Mouse (Mus musculus) intestine, embryonic 15.5 days (tissue): ENCODE results near the gene Thada. TPM values are rescaled to one million over a fixed set of nuclear protein-coding genes. Genes with fewer than 3 reads are reported as not detected.

Experiments
- ATAC-seq: fragments of 200-750 bp; cut with Nextera tagmentation; 2 replicates; pipeline ENCODE4 v1.8.0; 2017; ENCODE audit warnings: moderate TSS enrichment, moderate library complexity
- H3K27ac ChIP-seq: fragments of 300-500 bp; sonication (generic); 2 replicates; pipeline ENCODE4 v1.5.1; 2015; ENCODE audit warnings: mild to moderate bottlenecking, inconsistent platforms
- H3K27me3 ChIP-seq: fragments of 300-500 bp; sonication (generic); replicated peaks from 2 replicates; pipeline ENCODE4 v1.6.1; 2015; ENCODE audit warnings: inconsistent platforms
- H3K36me3 ChIP-seq: fragments of 300-500 bp; sonication (generic); 2 replicates; pipeline ENCODE4 v1.6.1; 2015; ENCODE audit warnings: inconsistent platforms
- H3K4me1 ChIP-seq: fragments of 300-500 bp; sonication (generic); replicated peaks from 2 replicates; pipeline ENCODE4 v1.6.1; 2015; ENCODE audit warnings: inconsistent platforms
- H3K4me2 ChIP-seq: fragments of 300-500 bp; sonication (generic); replicated peaks from 2 replicates; pipeline ENCODE4 v1.6.1; 2015; ENCODE audit warnings: mild to moderate bottlenecking, inconsistent platforms
- H3K4me3 ChIP-seq: fragments of 300-500 bp; sonication (generic); replicated peaks from 2 replicates; pipeline ENCODE4 v1.5.1; 2015; ENCODE audit warnings: inconsistent platforms
- H3K9ac ChIP-seq: fragments of 300-500 bp; sonication (generic); 2 replicates; pipeline ENCODE4 v1.6.1; 2015; ENCODE audit warnings: inconsistent platforms
- H3K9me3 ChIP-seq: fragments of 300-500 bp; sonication (generic); 2 replicates; pipeline ENCODE4 v1.6.1; 2016; ENCODE audit warnings: inconsistent platforms
- whole genome bisulfite sequencing: fragments of 180-500 bp; shearing (Covaris S2); methylation state at CpG from one replicate; pipeline ENCODE4 v1.1.7; 2015; 5-methylcytosine and 5-hydroxymethylcytosine counted together
- polyA plus RNA-seq: library from polyadenylated mRNA; unstranded; fragments of >200 nt; fragmentation: Nextera tagmentation; extraction: Ambion mirVana; gene quantifications from 2 replicates; pipeline ENCODE4 v1.2.1, GENCODE M21; 2015

Gene Thada
- polyA plus RNA-seq, 1 experiment from 2014 or later, result 6.3 TPM

DNA sequence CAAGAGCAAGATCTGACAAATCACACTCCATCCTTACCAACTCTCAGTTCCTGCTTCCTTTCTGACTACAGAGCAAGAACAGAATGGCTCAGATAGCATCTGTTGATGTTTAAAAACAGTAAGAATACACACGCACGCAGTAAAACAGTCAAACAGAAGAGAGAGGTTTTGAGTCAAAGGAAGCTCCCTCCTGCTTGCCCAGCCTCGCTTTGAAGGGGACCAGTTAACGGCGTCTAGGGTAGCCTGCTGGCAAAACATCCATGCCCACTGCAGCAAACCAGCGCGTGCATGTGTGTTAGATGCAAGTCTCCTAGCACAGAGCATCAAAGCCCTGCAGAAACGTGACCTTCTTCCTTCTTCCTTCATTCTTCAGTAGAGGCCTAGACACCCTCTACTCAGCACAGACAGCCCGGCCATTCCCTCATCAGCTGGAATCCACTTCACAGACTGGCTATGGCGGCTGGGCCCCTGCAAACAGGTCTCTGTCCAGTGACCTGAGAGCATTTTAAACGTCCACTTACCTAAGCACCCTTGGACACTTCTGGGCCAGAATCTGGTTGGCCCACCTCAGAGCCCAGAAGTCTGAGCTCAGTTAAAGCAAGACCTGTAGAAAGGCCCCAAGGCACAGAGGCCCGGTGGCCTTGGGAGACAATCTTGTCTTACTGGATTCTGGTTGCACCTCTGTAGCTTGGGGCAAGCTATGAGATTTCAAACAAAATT is 302.8 kb downstream of the Thada start:
- H3K4me2 ChIP-seq, result no peak overlapping the region
- peak overlapping the region; percentile 28; the same call in 1 of the 2 replicates for H3K27ac ChIP-seq
- no peaks in the 10 kb centered on the region for H3K9me3 ChIP-seq
- no peak overlapping the region for H3K9ac ChIP-seq
- H3K36me3 ChIP-seq, result no peaks in the 10 kb centered on the region
- no peak overlapping the region for H3K4me3 ChIP-seq
- no peak for ATAC-seq
- H3K4me1 ChIP-seq, result peaks cover 25% of the 10 kb centered on the region
- 64% methylated on average over 12 of the region's 12 CpGs for WGBS
- H3K27me3 ChIP-seq, result no peaks in the 10 kb centered on the region

- Histone ChIP-seq H3K9ac (no peak overlapping the region), H3K4me1 (peaks cover 35% of the 10 kb centered on the region), H3K4me2 (no peak overlapping the region), H3K36me3 (no peaks in the 10 kb centered on the region), H3K27me3 (no peaks in the 10 kb centered on the region), H3K9me3 (no peaks in the 10 kb centered on the region), H3K27ac (peak overlapping the region; percentile 68; the same call in 1 of the 2 replicates), H3K4me3 (no peak overlapping the region)
- no peak for ATAC-seq
- WGBS, result 81% methylated on average over 8 of the region's 8 CpGs
These were observed 303.7 kb downstream of the Thada start for GRCm38 (mm10) chr17:84162211-84162760.

GRCm38 (mm10) chr17:84161231-84161854 is 304.7 kb downstream of the Thada start:
- 20% methylated on average over 6 of the region's 6 CpGs for WGBS
- ATAC-seq, result no peak
- H3K27ac ChIP-seq, result peak overlapping the region; percentile 68
- H3K27me3 ChIP-seq, result no peaks in the 10 kb centered on the region
- no peaks in the 10 kb centered on the region for H3K9me3 ChIP-seq
- no peaks in the 10 kb centered on the region for H3K36me3 ChIP-seq
- no peak overlapping the region for H3K4me2 ChIP-seq
- no peak overlapping the region for H3K9ac ChIP-seq
- peaks cover 37% of the 10 kb centered on the region for H3K4me1 ChIP-seq
- no peak overlapping the region for H3K4me3 ChIP-seq

DNA sequence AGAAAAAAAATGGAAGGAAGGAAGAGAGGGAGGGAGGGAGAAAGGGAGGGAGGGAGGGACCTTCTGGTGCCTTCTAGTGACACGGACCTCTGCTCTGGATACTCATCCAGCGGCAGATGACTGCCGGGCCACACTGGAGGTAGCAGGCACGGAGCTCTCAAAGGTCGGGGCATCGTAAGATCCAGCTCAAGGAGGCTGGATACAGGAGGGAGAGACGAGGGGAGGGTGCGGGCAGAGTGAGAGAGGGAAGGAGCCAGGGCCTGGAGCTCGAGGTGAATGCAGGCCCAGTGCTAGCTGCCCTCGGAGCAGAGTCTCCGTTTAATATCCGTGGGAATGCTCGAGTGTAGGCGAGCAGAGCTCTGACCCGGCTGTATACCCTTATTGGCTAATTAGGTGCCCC is 307.1 kb downstream of the Thada start:
- Histone ChIP-seq H3K27me3 (no peaks in the 10 kb centered on the region), H3K9me3 (no peaks in the 10 kb centered on the region), H3K36me3 (no peaks in the 10 kb centered on the region), H3K27ac (peak overlapping the region; percentile 92), H3K9ac (no peak overlapping the region), H3K4me2 (no peak overlapping the region), H3K4me1 (peaks cover 49% of the 10 kb centered on the region), H3K4me3 (no peak overlapping the region)
- ATAC-seq, result no peak
- WGBS, result 54% methylated on average over 15 of the region's 15 CpGs

GRCm38 (mm10) chr17:84158461-84158795 is 307.6 kb downstream of the Thada start:
- Histone ChIP-seq H3K9ac (no peak overlapping the region), H3K4me1 (peaks cover 49% of the 10 kb centered on the region), H3K36me3 (no peaks in the 10 kb centered on the region), H3K27me3 (no peaks in the 10 kb centered on the region), H3K4me2 (peak overlapping the region; percentile 51; the same call in 1 of the 2 replicates), H3K27ac (peak overlapping the region; percentile 92), H3K9me3 (no peaks in the 10 kb centered on the region), H3K4me3 (no peak overlapping the region)
- WGBS, result 86% methylated on average over 12 of the region's 12 CpGs
- ATAC-seq, result no peak

GRCm38 (mm10) chr17:84157743-84158460 is 308.1 kb downstream of the Thada start:
- no peaks in the 10 kb centered on the region for H3K36me3 ChIP-seq
- no peaks in the 10 kb centered on the region for H3K27me3 ChIP-seq
- peak overlapping the region; percentile 32 for H3K9ac ChIP-seq
- peak overlapping the region; percentile 51 for H3K4me2 ChIP-seq
- H3K4me1 ChIP-seq, result peaks cover 49% of the 10 kb centered on the region
- 54% methylated on average over 6 of the region's 6 CpGs for WGBS
- H3K9me3 ChIP-seq, result no peaks in the 10 kb centered on the region
- 0 out of 2 replicates have a peak overlapping the region, but pooled peaks have one; percentile 7 for H3K4me3 ChIP-seq
- ATAC-seq, result no peak
- peak overlapping the region; percentile 92 for H3K27ac ChIP-seq

- peak overlapping the region; percentile 32 for H3K9ac ChIP-seq
- H3K36me3 ChIP-seq, result no peaks in the 10 kb centered on the region
- 0 out of 2 replicates have a peak overlapping the region, but pooled peaks have one; percentile 7 for H3K4me3 ChIP-seq
- peak overlapping the region; percentile 92 for H3K27ac ChIP-seq
- H3K27me3 ChIP-seq, result no peaks in the 10 kb centered on the region
- H3K4me2 ChIP-seq, result peak overlapping the region; percentile 51
- H3K9me3 ChIP-seq, result no peaks in the 10 kb centered on the region
- WGBS, result 35% methylated on average over 19 of the region's 19 CpGs
- peaks cover 55% of the 10 kb centered on the region for H3K4me1 ChIP-seq
- ATAC-seq, result peak; percentile 87
These were observed 309.0 kb downstream of the Thada start for GRCm38 (mm10) chr17:84156748-84157742.

DNA sequence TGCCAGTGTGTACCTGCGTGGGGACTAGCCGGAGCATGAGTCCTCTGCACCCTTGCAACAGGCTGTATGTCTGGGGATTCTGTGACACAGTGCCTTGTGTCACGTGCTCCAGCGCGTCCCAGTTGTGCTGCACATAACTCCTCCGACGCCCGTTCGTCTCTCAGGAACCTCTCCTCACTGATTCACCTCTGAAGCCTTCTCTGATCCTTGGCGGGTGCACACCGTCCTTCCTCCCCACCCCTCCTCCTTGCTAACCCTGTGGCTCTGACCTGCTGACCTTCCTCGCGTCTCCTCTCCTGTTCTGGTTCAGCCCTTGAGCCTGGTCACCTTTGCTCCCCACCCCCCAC is 309.8 kb downstream of the Thada start:
- H3K27ac ChIP-seq, result peak overlapping the region; percentile 92
- H3K4me2 ChIP-seq, result peak overlapping the region; percentile 57
- H3K36me3 ChIP-seq, result no peaks in the 10 kb centered on the region
- H3K9ac ChIP-seq, result peak overlapping the region; percentile 28
- H3K27me3 ChIP-seq, result no peaks in the 10 kb centered on the region
- H3K4me1 ChIP-seq, result peaks cover 50% of the 10 kb centered on the region
- no peaks in the 10 kb centered on the region for H3K9me3 ChIP-seq
- WGBS, result 41% methylated on average over 13 of the region's 13 CpGs
- H3K4me3 ChIP-seq, result peak overlapping the region; percentile 27
- peak; percentile 44 for ATAC-seq

DNA sequence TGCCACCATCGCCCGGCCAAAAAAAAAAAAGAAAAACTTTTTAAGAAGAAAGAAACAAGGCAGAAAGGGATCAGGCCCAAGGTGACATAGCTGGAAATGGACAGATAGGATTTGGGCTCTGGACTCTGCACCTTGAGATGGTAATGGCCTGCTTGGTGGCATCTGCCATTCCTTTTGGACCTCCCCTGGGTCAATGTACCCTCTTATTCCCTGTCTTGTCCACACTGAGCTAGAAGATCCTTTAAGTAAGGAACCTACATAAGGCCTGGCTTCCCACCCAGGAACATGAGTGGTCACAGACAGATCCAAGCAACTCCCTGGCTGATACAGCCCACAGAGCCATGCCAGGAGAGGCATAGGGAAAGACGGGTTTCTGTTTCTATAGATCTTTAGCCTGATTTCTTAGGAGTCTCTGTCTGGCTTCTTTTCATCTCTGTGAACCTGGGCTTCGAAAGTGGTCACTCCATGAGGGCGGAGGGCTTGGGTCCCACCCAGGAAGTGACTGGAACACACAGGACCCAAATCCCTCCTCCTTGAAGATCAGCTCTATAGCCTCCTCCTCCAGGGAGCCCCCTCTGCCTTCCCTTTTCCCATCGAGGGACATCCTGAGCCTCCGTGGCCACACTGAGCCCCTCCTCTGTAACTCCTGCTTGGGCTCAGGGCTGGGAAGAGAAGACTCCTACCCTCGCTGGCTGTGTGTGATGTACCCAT is 310.3 kb downstream of the Thada start:
- H3K36me3 ChIP-seq, result no peaks in the 10 kb centered on the region
- ATAC-seq, result no peak
- peaks cover 46% of the 10 kb centered on the region for H3K4me1 ChIP-seq
- H3K27ac ChIP-seq, result peak overlapping the region; percentile 92
- H3K4me3 ChIP-seq, result peak overlapping the region; percentile 27
- no peaks in the 10 kb centered on the region for H3K27me3 ChIP-seq
- WGBS, result 60% methylated on average over 8 of the region's 8 CpGs
- H3K9ac ChIP-seq, result peak overlapping the region; percentile 28
- no peaks in the 10 kb centered on the region for H3K9me3 ChIP-seq
- peak overlapping the region; percentile 57 for H3K4me2 ChIP-seq

- H3K27ac ChIP-seq, result peak overlapping the region; percentile 72
- H3K9me3 ChIP-seq, result no peaks in the 10 kb centered on the region
- WGBS, result 68% methylated on average over 6 of the region's 6 CpGs
- H3K4me3 ChIP-seq, result peak overlapping the region; percentile 6; the same call in 1 of the 2 replicates
- H3K36me3 ChIP-seq, result no peaks in the 10 kb centered on the region
- ATAC-seq, result no peak
- no peak overlapping the region for H3K9ac ChIP-seq
- H3K4me1 ChIP-seq, result peaks cover 43% of the 10 kb centered on the region
- no peaks in the 10 kb centered on the region for H3K27me3 ChIP-seq
- peak overlapping the region; percentile 34 for H3K4me2 ChIP-seq
These were observed 311.0 kb downstream of the Thada start for GRCm38 (mm10) chr17:84155029-84155338.
